Mouse (Mus musculus) layer of hippocampus, adult 9-11 months (tissue): ENCODE measurements around the gene Maff.

Experiments
- DNase-seq: peaks from one replicate; pipeline ENCODE4 v3.0.0; 2022

The Maff gene

DNA sequence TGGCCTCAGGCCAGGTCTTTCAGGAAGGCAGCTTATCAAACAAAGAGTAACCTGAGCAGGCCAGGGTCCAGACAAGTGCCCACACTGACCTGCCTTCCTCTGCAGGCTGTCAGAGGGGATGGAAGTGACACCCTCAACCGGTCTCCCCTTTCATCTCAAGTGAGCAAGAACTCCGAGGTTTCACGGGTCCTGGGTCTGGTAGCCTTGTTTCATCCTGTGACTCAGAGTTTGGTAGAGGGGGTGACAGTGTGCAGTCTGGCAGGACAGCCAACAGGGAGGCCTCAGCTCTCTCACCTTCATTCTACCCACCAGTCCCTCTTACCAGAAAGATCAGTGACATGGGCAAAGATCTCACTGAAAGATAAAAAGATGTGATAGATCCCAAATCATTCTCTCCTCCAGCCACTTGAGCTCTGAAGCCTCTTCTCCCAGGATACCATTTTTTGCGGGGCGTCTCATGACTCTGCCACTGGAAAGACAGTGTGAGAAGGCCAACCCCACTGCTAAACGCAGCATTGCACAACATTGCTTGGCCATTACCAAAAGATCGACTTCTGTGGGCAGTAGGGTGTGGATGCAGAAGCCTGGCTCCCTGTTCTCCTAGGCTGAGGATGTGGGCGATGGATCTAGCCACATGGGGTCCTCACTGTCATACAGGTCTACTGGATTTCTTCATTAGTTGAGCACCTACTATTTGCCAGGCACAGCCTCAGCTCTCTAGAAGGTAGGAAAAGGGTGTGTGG, at the start of gene Maff:
Gene Maff (plus strand): TSS at position 571 of the 743 bp plus-strand sequence.
- DNase-seq: no peak

DNA sequence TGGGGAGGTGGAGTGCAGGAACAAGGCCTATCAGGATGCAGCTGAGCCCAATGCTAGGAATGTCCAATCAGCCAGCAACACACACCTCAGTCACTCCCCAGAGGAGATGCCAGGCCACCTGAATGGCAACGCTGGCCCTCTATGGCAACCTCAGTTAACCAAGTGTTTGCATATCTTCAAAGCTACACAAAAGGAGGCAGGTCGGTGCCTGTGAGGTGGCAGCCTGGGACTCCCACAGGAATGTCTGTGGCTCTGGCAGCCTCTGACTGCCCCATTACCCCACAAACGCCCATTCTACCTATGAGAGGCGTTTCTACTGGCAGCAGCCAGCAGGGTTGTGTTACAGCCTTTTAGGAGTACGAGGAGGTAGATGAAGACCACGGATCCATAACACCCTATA, 47.9 kb upstream of the Maff start:
- no peak for DNase-seq

DNA sequence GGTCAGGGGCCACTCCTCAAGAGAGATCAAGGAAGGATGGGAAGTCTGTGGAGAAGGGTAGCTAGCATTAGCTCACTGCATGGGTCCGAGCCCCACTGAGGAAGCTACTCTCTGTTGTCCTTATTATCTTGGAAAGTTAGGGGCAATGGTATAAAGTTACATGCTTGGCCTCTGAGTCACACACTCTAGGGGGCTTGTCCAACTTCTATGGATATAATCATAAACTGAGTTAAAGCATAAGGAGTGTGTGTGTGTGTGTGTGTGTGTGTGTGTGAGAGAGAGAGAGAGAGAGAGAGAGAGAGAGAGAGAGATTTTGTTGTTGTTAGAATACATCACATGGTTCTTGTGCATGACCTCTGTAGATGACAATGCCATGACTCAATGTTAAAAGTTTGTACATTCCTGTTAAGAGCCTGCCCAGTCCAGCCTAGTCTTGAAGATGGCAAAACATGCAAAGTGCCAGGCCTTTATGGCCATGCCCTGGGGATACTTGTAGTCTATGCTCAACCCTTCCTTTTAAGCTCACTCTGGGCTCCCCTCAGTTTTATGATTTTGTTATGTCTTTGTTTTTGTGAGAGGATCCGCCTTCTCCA, 46.8 kb upstream of the Maff start:
- no peak for DNase-seq

DNA sequence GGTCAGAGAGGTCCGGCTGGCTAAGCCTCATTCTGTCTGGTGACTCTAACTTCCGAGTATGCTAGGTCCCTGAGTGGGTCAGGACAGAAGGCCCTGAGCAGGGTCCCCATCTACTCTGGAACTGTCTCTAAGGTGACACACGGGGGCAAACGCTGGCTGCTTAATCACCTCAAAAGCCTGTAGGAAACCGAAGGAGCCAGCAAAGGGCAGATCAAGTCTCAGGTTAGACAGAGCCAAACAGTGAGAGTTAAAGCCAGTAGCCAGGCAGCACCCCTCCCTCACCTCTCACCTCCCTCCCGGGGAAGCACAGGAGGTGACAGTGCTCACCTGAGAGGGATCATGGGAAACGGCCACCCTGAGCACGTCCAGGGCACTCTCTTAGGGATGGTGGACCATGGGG, 42.7 kb upstream of the Maff start:
- no peak for DNase-seq

DNA sequence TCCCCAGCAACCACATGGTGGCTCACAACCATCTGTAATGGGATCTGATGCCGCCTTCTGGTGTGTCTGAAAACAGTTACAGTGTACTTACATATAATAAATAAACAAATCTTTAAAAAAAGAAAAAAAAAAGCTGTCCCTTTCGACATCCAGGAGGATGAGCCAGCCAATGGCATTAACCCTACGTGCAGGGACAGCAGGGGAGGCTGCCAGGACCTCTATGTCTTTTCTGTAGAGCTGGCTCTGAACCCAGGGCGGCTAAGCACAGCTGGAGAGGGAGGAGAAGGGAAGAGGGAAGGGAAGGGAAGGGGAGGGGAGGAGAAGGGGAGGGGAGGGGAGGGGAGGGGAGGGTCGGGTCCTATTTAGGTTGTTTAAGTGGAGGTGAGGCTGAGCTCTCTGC, 41.6 kb upstream of the Maff start:
- no peak for DNase-seq

DNA sequence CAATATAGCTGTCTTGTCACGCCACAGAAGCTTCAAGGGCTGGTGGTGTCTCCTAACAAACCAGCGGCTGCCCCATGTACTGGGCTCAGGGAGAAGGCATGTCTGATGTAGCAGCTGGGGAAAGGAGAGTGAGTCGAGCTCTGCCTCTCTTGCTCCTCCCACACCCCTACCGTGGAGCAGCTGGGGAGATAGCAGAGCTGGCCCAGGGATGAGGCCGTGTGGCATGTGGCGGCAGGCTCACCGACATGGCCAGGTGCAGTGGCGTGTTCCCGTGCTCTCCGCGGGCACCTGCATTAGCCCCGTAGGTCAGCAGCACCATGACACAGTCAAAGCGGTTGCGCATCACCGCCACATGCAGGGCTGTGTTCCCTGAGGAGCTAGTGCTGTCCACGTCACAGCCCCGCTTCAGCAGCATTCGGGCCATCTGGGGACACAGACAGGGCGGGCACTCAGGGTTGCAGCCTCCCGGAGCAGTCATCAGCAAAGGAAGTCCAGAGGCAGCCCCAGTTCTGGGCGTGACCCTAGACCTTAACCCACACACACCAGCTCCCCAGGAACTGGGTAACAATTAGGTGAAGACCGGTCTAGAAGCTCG, 40.3 kb upstream of the Maff start:
- no peak for DNase-seq

DNA sequence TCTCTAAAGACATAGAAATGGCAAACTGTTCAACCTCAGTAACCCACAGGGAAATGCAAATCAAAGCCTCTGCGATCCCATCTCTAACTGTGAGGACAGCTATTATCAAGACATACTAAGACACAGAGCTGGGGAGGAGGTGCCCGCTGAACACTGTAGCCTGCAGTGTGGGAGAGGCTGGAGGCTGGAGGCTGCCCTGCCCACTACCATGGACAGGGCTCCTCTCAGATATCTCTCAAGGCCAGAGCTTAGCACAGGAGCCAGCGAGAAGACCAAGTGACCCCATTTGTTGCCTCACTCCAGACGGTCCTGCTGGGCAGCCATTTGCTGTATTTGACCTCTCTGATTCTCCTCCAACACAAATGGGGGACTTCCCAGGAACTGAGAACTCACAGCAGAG, 38.6 kb upstream of the Maff start:
- DNase-seq: no peak

DNA sequence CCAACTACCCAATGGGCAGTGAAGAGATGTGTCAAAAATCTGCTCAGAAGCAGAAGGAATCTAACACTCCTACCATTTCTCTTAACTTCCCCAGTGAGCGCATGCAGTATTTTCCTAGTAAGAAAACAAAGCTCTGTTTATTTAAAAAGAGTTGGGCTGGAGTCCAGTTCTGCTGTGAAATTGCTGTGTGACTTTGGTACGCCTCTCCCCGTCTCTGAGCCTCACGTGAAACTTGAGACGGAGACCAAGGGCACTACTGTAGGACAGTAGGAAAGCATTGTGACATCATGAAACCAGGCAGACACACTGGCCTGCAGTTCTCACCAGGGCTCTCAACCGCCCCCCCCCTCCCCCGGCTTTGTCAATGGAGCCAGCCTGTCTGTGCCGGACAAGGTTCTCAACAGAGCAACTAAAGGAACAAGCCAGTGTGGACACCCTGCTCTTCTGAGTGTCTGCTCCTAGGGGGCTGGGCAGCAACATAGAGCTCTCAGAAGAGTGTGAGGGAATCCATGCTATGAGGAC, 32.5 kb upstream of the Maff start:
- no peak for DNase-seq

DNA sequence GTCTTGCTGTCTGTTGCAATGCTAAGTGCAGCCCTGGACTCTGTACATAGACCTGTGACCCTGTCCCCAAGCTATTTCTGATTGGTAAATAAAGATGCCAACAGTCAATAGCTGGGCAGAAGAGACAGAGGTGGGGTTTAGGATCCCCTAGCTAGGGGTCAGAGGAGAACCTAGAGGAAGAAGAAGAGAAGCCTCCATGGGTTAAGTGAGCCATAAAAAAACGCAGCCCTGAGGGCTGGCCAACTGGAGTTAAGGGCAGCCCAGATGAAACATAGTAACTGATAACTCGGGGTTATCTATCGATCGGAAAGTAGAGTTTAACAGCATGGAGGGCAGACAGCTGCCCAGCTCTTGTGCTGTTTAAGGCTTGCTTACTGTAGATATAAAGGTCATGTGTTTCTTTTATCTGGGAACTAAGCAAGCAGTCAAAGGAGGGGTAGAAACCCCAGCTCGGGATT, 24.7 kb upstream of the Maff start:
- DNase-seq: no peak

DNA sequence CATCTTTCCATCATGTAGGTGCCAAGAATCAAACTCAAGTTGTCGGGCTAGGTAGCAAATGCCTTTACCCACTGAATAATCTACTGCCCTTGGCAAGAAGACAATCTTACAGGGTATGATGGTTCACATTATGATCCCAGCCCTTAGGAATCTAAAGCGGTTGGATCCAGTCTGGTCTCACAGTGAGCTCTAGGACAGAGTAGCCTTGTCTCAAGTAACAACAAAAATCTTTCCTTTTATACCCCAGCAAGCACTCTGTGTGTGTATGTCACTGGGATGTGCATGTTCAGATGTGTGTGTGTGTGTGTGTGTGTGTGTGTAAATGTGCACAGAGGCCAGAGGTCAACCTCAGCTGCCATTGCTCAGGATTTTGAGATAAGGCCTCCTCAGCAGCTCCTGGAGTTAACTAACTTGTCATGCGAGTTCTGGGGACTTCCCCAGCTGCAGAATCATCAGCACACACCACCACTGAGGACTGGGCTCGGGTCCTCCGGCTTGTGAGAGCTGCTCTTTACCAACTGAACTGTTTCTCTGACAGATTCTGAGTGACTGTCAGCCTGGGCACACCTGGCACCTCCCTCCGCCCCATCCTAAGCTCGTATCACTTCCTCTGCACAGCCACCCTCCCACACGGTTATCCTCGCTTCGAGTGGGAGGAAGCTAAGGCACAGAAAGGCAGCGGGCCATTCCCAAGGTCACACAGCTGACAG, 24.0 kb upstream of the Maff start:
- DNase-seq: no peak

DNA sequence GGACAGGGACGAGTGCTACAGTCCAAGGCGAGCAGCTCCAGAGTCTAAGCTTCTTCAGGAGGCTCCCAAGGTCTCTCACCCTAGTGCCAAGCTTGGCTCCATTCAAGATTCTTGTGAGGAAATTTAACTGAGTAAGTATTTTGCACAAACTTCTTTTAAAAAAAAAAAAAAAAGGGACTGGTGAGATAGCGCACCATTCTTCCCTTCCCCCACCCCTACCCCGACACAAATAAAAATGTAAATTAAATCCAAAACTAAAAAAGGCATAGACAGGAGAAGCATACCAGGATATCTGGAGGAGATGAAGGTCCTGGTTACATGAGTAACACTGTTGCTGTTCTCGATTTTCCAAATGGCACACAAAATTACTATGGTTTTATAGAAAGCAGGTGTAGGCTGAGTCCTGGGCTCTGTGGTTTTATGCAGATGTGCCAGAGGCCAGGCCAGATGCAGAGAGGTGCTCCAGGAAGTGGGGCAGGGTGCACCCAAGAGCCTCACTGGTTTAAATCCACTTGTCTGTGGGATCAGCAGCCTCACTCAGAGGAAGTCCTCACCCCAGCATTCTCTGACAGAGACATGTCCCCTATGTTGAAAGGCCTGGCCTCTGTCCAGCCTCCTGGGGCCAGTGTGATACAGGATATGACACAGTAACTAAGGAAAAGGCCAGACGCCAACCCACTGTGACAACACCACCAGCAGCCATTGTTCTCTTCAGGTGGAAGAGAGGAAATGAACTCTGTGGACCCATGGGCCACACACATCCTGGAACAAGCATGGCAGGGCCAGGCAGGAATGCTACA, 23.2 kb upstream of the Maff start:
- DNase-seq: peak; percentile 82

DNA sequence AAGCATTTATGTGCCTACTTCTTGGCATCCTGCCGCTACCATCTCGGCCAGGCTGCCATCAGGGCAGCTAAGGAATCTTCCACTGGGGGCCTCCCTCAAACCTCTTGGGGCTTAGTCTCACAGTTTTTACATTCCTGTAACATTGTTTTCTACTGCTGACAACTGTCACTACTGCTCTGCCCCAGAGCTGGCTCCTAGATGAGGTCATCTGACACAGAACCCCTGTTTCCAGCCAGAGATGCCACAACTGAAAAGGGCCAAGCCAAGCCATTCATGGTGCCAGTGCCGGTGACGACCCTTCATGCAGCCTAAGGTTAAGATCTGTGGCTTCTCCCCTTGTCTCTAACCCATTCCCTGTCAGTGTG, 22.6 kb upstream of the Maff start:
- no peak for DNase-seq

DNA sequence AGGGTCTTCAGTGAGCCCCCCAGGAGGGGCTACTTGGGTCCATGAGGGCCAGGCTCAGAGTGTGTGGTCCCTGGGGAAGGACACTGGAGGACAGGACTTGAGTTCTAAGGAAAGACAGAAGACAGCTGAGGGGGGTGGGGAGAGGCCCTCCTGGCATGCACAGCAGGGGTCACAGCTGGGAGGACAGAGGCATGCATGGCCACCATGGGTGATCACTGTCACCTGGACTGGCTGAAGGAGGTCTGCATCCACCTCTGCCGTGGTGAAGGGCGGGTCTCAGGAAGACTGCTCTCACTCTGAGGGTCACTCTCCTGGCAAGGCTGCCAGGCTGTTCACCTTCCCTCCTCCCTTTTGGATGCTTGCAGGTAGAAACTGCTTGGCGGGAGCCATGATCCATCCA, 22.0 kb upstream of the Maff start:
- no peak for DNase-seq

DNA sequence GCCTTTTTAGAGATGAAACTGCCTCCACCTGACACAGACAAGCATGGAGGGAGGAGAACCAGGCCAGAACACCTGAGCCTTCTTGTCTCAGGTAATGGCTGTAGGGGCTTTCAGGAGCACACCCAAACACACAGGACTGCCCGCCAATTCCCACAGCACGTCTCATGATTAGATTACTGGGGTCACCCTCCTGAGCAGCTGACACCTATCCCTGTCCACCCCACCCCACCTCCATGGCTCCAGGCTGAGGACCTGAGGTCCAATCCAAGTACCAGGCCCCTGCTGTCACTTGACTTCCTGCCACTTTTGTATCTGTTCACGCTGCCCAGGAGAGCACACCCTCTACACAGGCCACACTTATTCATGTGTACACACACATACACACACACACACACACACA, 20.7 kb upstream of the Maff start:
- DNase-seq: no peak

DNA sequence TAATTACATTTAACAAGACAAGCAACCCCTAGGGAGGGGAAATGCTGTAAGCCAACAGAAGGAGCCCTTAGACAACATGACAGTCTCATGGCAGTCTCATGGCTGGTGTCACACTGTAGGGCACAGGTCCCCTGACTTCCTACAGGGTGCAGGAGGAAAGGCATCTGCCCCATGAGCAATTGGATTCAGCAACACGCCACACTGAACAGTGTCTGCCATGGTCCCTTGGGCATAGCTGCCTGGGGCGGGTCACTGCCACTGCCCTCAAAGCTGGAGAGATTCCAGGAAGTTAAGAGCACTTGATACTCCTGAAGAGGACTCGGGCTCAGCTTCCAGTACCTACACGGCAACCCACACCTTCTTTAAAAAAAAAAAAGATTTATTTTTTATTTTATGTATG, 20.2 kb upstream of the Maff start:
- no peak for DNase-seq

DNA sequence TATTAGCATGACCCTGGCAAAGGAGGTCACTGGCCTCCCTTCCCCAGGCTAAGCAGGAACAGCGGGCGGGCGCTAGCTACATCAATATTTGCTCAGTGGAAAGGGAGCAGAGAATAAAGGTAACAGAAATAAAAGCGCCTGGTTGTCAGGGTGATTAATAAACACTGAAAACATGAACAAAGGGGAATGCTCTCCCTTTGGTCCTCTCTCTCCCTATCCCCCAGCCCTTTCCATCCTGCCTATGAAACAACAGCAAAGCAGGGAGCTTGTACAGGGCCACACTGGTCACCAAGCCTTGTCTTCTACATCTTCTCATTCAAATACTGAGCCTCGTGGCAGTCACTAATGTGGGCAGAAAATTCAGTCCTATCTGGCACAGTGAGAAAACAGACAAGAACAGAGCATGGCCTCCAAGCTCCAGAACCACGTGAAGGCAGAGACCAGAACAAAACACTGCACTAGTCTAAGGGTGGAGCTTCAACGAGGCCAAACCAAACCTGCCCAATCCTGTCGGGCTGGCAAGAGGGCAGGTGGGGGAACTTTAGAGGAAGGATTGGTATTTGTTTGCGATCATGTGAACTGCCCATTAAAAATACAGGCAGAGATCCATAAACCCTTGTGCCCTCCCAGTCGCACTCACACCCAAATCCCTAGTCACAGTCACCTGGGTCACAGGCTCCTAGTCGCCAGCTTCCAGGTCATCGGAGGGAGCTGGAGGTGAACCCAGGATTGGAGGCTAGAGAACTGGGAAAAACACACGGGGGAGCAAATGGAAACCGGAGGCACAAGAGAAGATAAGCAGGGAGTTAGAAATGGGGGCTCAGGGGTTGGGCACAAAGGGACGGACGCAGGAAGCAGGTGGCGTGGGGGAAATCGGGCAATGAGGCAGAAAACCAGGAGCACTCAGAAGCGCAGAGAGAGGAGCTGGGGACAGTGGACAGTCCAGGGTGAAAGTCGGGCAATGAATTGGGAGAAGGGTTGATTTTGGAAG, 19.2 kb upstream of the Maff start:
- no peak for DNase-seq

DNA sequence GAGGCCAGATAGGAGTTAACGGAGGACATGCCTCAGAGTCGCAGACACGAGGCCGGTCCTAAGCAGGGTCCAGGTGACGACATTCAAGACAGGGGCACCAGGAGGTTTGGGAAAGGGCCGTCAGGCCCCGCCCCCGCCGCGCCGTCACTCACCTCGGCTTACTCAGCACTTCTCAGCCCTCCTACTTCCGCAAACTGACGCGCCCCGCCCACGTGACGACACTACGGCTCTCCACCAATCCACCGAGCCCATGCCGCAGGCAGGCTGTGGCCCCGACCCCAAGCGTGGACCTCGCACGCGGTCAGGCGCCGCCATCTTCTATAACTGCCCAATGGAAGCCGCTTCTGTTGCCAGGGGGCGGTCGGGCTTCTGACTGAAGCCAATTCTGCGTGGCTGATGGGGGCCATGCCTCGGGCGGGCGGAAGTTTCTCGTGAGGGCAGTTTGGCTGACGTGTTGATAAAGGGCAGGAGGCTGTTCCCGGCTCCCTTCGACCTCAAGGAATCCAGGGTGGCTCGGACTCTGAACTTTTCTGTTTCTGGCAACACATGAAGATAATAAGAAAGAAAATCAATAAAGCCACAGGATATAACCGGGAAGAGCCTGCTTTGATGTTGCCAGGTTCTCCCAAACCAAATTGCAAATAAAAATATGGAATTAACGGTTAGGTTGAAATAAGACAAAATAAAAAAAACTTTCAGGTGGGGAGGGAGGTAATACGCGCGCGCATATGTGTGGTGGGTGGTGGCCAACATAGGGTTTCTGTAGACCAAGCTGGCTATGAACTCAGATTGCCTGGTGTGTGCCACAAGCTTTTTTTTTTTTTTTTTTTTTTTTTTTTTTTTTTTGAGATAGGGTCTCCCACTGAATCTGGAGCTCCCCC, 18.1 kb upstream of the Maff start, which contains the start of gene Pla2g6:
Gene Pla2g6 (minus strand): TSS at position 333 of the 881 bp plus-strand sequence.
- peak; percentile 99 for DNase-seq

DNA sequence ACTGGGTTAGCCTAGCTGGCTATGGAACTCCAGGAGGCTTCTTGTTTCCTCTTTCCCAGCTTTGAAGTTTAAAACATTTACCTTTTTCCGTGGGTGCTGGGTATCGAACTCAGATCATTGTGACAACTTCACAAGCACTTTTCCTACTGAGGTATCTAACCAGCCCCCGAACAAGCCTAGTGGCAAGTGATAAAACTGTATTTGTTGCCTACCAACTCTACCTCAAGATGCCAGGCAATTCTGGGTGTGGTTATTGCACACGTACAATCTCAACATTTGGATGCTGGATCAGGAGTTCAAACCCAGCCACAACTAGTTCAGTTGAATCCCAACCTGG, 17.5 kb upstream of the Maff start:
- DNase-seq: no peak

DNA sequence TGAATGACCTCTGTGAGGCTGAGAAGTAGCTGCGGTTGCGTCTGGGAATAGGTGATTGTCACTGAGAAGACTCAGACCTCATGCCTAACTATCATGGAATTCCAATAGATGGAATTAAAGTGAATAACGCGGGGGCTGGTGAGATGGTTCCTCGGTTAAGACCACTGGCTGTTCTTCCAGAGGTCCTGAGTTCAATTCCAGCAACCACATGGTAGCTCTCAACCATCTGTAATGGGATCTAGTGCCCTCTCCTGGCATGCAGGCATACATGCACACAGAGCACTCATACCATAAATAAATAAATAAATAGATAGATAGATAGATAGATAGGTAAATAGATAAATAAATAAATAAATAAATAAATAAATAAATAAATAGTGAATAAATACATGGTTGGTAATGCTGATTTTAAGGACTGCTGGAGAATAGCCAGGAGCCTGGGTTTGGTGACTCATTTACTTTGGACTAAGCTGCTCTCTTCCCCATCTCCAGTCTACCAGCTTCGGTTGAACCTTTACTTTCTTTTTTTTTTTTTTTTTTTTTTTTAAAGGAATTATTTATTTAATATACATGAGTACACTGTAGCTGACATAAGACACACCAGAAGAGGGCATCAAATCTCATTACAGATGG, 17.0 kb upstream of the Maff start:
- DNase-seq: no peak

DNA sequence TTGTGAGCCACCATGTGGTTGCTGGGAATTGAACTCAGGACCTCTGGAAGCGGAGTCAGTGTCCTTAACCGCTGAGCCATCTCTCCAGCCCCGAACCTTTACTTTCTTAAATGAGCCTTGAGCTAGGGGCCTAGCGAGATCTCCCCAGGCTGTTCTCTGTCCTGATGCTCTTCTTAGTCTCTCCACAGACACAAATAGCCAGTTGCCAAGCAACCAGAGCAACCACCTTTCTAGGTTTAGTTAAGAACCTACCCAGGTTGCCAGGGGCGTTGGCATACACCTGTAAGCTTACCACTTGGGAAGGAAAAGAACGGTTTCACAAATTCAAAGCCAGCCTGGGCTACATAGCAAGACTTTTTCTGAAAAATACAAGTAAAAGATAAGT, 16.4 kb upstream of the Maff start:
- no peak for DNase-seq
